Comparison of ENCODE assay signal across 27 mouse cellular contexts in the genomic region with DNA sequence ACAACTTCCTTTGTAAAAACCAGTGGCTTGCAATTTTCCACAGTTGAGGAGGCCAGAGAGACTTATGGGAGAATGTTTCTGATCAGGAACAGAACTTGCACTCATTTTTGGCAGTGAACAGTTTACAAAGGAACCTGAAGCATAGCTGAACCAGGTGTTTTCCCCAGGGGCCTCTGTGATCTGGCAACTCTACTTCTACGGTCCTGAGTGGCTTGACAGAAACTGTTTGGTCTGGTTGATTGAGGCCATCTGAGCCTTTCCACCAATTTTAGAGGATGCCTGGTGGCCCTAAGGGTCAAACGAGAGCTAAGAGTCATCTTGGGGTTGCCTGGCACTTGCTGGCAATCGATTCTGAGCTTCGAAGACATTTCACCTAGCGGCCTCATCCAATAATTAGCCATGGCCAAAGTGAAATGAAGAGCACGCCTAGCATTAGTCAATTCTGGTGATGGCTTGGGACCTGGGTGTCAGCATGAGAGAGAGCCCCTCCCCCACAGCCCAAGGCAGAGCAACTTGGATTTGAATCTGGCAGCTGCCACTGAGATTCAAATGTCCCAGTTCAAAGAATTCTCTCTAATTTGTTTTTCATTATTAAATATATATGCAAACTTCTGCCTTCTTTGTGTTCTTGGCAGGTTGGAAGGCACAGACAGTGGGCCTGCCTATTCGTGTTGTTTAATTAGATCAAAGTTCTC.
A peak's percentile ranks its signal among the peaks of the same experiment; 100 is the strongest.
DNase-seq lines count a peak whose midpoint lies in the region; ATAC-seq and TF ChIP-seq lines count a peak whose summit lies in the region.
"Had no signal": no experiment of that assay in that cellular context is flagged by ENCODE, and none has a peak within 500 bp of the region (broad histone marks: within the 10 kb centered on the region; RNA-seq: fewer than 3 reads in every experiment).

No protein-coding gene starts in this region.

- no peak overlapping the region for H3K4me2 ChIP-seq in limb, embryonic 12.5 days
- H3K4me2 ChIP-seq: heart, embryonic 11.5 days; hindbrain, embryonic 13.5 days; midbrain, embryonic 15.5 days had no signal

- 31% methylated on average over 7 of the region's 7 CpGs for WGBS in limb, embryonic 12.5 days

- TF ChIP-seq POLR2A in brain, embryonic 14.5 days (IDR thresholded peaks at IDR 0.05; ENCODE audit: borderline replicate concordance, extremely low read depth, insufficient read depth, insufficient read length, poor library complexity, severe bottlenecking): no peak

- H3K9ac ChIP-seq in limb, embryonic 12.5 days (replicated peaks): no peak overlapping the region
- H3K9ac ChIP-seq: hindbrain, embryonic 13.5 days; liver, embryonic 14.5 days; midbrain, embryonic 15.5 days had no signal

- intact Hi-C loops in left cerebral cortex, postnatal 4 days (cut with DNase I): no loop called here
- intact Hi-C loops in gastrocnemius, postnatal 14 days (cut with DNase I; ENCODE audit: low total_unique reads): no loop called here

- H3K9me3 ChIP-seq in limb, embryonic 12.5 days: no peaks in the 10 kb centered on the region
- H3K9me3 ChIP-seq: hindbrain, embryonic 13.5 days; midbrain, embryonic 15.5 days had no signal

- no peaks in the 10 kb centered on the region for H3K36me3 ChIP-seq in limb, embryonic 12.5 days
- H3K36me3 ChIP-seq: hindbrain, embryonic 13.5 days; midbrain, embryonic 15.5 days had no signal

- peak; percentile 54 to 59 for DNase-seq in cerebellum, postnatal 10 days
- no peak for DNase-seq in cerebellum, adult 8-10 months
- peak; percentile 44 for DNase-seq in left cerebral cortex, postnatal 4 days
- DNase-seq in left cerebral cortex, adult 8-10 months (ENCODE audit: low spot score in 2 of 2): no peak
- DNase-seq in brain, embryonic 14.5 days (ENCODE audit: low read depth): peak; percentile 52
- DNase-seq in frontal cortex, postnatal 10 days (ENCODE audit: low spot score in 2 of 2): no peak
- no peak for DNase-seq in gastrocnemius, postnatal 14 days
- DNase-seq: adrenal gland, postnatal 25 days; cerebellum, adult 18-20 months; heart, postnatal 4 days; kidney, postnatal 4 days; liver; lung, adult 2 months; lung, postnatal 10 days; right cerebral cortex, postnatal 4 days; thymus, adult 2 months; thymus, postnatal 36 days had no signal

- no peak for TF ChIP-seq CTCF in brain, embryonic 14.5 days (IDR thresholded peaks at IDR 0.05; ENCODE audit: borderline replicate concordance, extremely low read depth, insufficient read depth, insufficient read length)

- no peaks in the 10 kb centered on the region for H3K27me3 ChIP-seq in limb, embryonic 12.5 days
- H3K27me3 ChIP-seq: hindbrain, embryonic 13.5 days; midbrain, embryonic 15.5 days; Patski had no signal

- no peak overlapping the region for H3K4me3 ChIP-seq in limb, embryonic 12.5 days (replicated peaks)
- H3K4me3 ChIP-seq: hindbrain, embryonic 13.5 days; midbrain, embryonic 15.5 days had no signal

- 0 out of 2 replicates have a peak overlapping the region, but pooled peaks have one; percentile 12 for H3K27ac ChIP-seq in limb, embryonic 12.5 days
- H3K27ac ChIP-seq: hindbrain, embryonic 13.5 days; kidney, postnatal 0 days; liver, embryonic 14.5 days; macrophage; midbrain, embryonic 15.5 days had no signal

- ATAC-seq in limb, embryonic 12.5 days (ENCODE audit: insufficient number of reproducible peaks, insufficient read depth, low FRiP score, low TSS enrichment, low read depth): no peak; the same call in 1 of the 2 replicates
- ATAC-seq: forebrain, embryonic 14.5 days; intestine, embryonic 16.5 days; midbrain, embryonic 15.5 days; Patski had no signal

- peaks cover 8% of the 10 kb centered on the region; the same call in 1 of the 2 replicates for H3K4me1 ChIP-seq in limb, embryonic 12.5 days (replicated peaks)
- H3K4me1 ChIP-seq: hindbrain, embryonic 13.5 days; midbrain, embryonic 15.5 days had no signal

Comparison
In these comparisons a context has a peak if more than half of its experiments do, and no peak if none do; other contexts are left out.
1. DNase-seq: peak in cerebellum, postnatal 10 days (2 of 2), left cerebral cortex, postnatal 4 days (single experiment) and brain, embryonic 14.5 days (single experiment); none in cerebellum, adult 8-10 months (single experiment), left cerebral cortex, adult 8-10 months (0 of 2), frontal cortex, postnatal 10 days (0 of 2) and gastrocnemius, postnatal 14 days (single experiment).